Mouse (Mus musculus): ENCODE data around the gene Frmd4b. TPM values are rescaled to one million over a fixed set of nuclear protein-coding genes. Genes with fewer than 3 reads are reported as not detected.

The Frmd4b gene
- total and polyA plus RNA-seq, 3 experiments, result 0.13 to 0.70 (median 0.13) TPM

GRCm38 (mm10) chr6:97315311-97315710 is 302.0 kb downstream of the Frmd4b start:
- in situ Hi-C loops (cut with MboI; ENCODE audit: low pct_ligation_motif_present, low pct_unique_long_range_greater_than_20kb, low sequenced_read_pairs) (no loop called here), dilution Hi-C loops (cut with MboI; ENCODE audit: extremely low pct_ligation_motif_present, extremely low pct_unique_long_range_greater_than_20kb, low sequenced_read_pairs) (no loop called here)

GRCm38 (mm10) chr6:97312545-97312939 is 304.8 kb downstream of the Frmd4b start:
- DNase-seq (ENCODE audit: extremely low read depth), result no peak
- H3K9me3 ChIP-seq (replicated peaks; ENCODE audit: low read length), result no peaks in the 10 kb centered on the region
- no peaks in the 10 kb centered on the region for H3K27me3 ChIP-seq (replicated peaks)
- H3K36me3 ChIP-seq (replicated peaks in 1 of 2; ENCODE audit: control insufficient read depth in 1 of 2, insufficient read depth in 1 of 2, low read length in 1 of 2), result no peaks in the 10 kb centered on the region
- in situ Hi-C loops (cut with MboI; ENCODE audit: low pct_ligation_motif_present, low pct_unique_long_range_greater_than_20kb, low sequenced_read_pairs) (no loop called here), dilution Hi-C loops (cut with MboI; ENCODE audit: extremely low pct_ligation_motif_present, extremely low pct_unique_long_range_greater_than_20kb, low sequenced_read_pairs) (no loop called here)
- TF ChIP-seq JUND (conservative IDR thresholded peaks at IDR 0.05; ENCODE audit: low read depth, low read length) (no peak), USF1 (IDR thresholded peaks at IDR 0.05; ENCODE audit: low read depth, low read length) (no peak), JUN (IDR thresholded peaks at IDR 0.05; ENCODE audit: insufficient read depth, low read depth, low read length) (no peak), ETS1 (conservative IDR thresholded peaks at IDR 0.05; ENCODE audit: low read depth, low read length) (no peak), CHD1 (IDR thresholded peaks at IDR 0.05; ENCODE audit: low read depth, low read length) (no peak), MAZ (IDR thresholded peaks at IDR 0.05; ENCODE audit: low read depth, low read length) (no peak), POLR2AphosphoS2 (IDR thresholded peaks at IDR 0.05; ENCODE audit: low read depth, low read length) (no peak), MEF2A (IDR thresholded peaks at IDR 0.05; ENCODE audit: borderline replicate concordance, low read depth, low read length) (no peak), MXI1 (IDR thresholded peaks at IDR 0.05; ENCODE audit: low read depth, low read length) (no peak)
- no peaks in the 10 kb centered on the region for H3K79me2 ChIP-seq (replicated peaks; ENCODE audit: control insufficient read depth, extremely low read depth, insufficient read depth, poor library complexity, severe bottlenecking)
- peak overlapping the region; percentile 69 for H3K4me2 ChIP-seq (ENCODE audit: insufficient read depth, low read depth, poor library complexity, severe bottlenecking)
- H3K9ac ChIP-seq (ENCODE audit: insufficient read depth, low read depth), result 0 out of 2 replicates have a peak overlapping the region, but pooled peaks have one; percentile 31
- H3K27ac ChIP-seq (ENCODE audit: insufficient read depth, low read depth), result no peak overlapping the region
- peak overlapping the region in 2 of 3 experiments; percentile 48 to 49 for H3K4me3 ChIP-seq (replicated peaks in 1 of 3; ENCODE audit: low read depth in 2 of 3, low read length in 2 of 3, poor library complexity in 1 of 3)
- H3K4me1 ChIP-seq (ENCODE audit: control insufficient read depth in 1 of 2, insufficient read depth in 2 of 2), result peaks cover 0 to 6% of the 10 kb centered on the region in 2 experiments; a peak in 1 of 4 replicates

More at GRCm38 (mm10) chr6:97315311-97315710, 302.0 kb downstream of the Frmd4b start:
- no peaks in the 10 kb centered on the region for H3K9me3 ChIP-seq (replicated peaks; ENCODE audit: low read length)
- H3K79me2 ChIP-seq (replicated peaks; ENCODE audit: control insufficient read depth, extremely low read depth, insufficient read depth, poor library complexity, severe bottlenecking), result no peaks in the 10 kb centered on the region
- H3K9ac ChIP-seq (ENCODE audit: insufficient read depth, low read depth), result no peak overlapping the region
- no peak overlapping the region for H3K27ac ChIP-seq (ENCODE audit: insufficient read depth, low read depth)
- TF ChIP-seq MAZ (IDR thresholded peaks at IDR 0.05; ENCODE audit: low read depth, low read length) (no peak), PAX5 (IDR thresholded peaks at IDR 0.05; ENCODE audit: low read length) (no peak), TCF12 (IDR thresholded peaks at IDR 0.05; ENCODE audit: low read depth, low read length) (no peak), CHD1 (IDR thresholded peaks at IDR 0.05; ENCODE audit: low read depth, low read length) (no peak), CHD2 (IDR thresholded peaks at IDR 0.05; ENCODE audit: low read length) (no peak), E2F4 (IDR thresholded peaks at IDR 0.05; ENCODE audit: insufficient replicate concordance, low read depth, low read length) (no peak), MXI1 (IDR thresholded peaks at IDR 0.05; ENCODE audit: low read depth, low read length) (no peak)
- no peaks in the 10 kb centered on the region for H3K36me3 ChIP-seq (replicated peaks in 1 of 2; ENCODE audit: control insufficient read depth in 1 of 2, insufficient read depth in 1 of 2, low read length in 1 of 2)
- peaks cover 0 to 6% of the 10 kb centered on the region in 2 experiments; a peak in 1 of 4 replicates for H3K4me1 ChIP-seq (ENCODE audit: control insufficient read depth in 1 of 2, insufficient read depth in 2 of 2)
- DNase-seq (ENCODE audit: extremely low read depth), result no peak
- no peak overlapping the region for H3K4me2 ChIP-seq (ENCODE audit: insufficient read depth, low read depth, poor library complexity, severe bottlenecking)
- no peaks in the 10 kb centered on the region for H3K27me3 ChIP-seq (replicated peaks)
- H3K4me3 ChIP-seq (replicated peaks in 1 of 3; ENCODE audit: low read depth in 2 of 3, low read length in 2 of 3, poor library complexity in 1 of 3), result no peak overlapping the region

Data from CH12.LX (cell line).